Mouse (Mus musculus) spleen, postnatal 14 days (tissue): ENCODE measurements around the gene Bglap2.

ENCODE experiments used
- DNase-seq, 2 experiments: peaks; one replicate each; pipeline ENCODE4 v3.0.0; 2021 to 2022; ENCODE audit warnings: low spot score in 2 of 2

The Bglap2 gene

GRCm38 (mm10) chr3:88339006-88339405 lies 39.5 kb downstream of the Bglap2 start:
- no peak for DNase-seq

- DNase-seq = no peak
Measured at GRCm38 (mm10) chr3:88338316-88338715, 40.2 kb downstream of the Bglap2 start.

- no peak for DNase-seq
Measured at GRCm38 (mm10) chr3:88337367-88338020, 41.0 kb downstream of the Bglap2 start.

- peak; percentile 94 to 96 for DNase-seq
Measured at GRCm38 (mm10) chr3:88336058-88337013, 42.2 kb downstream of the Bglap2 start, which contains the start of the genes Tmem79 and Smg5. Gene Tmem79 (minus strand): TSS chr3:88336148. Gene Smg5 (plus strand): TSS chr3:88336260.

- DNase-seq = no peak
Measured at GRCm38 (mm10) chr3:88335436-88336053, 43.0 kb downstream of the Bglap2 start.

- no peak for DNase-seq
Measured at GRCm38 (mm10) chr3:88334902-88335435, 43.5 kb downstream of the Bglap2 start.

GRCm38 (mm10) chr3:88334029-88334658 lies 44.4 kb downstream of the Bglap2 start:
- no peak for DNase-seq

- DNase-seq = peak in 1 of 2 experiments; percentile 63
Measured at GRCm38 (mm10) chr3:88331282-88331681, 47.2 kb downstream of the Bglap2 start.

GRCm38 (mm10) chr3:88328956-88329355 lies 49.5 kb downstream of the Bglap2 start:
- DNase-seq = no peak
